Mouse (Mus musculus) embryonic fibroblast, embryonic 13.5 days (primary cell): ENCODE results near the gene Fam213a. TPM values are rescaled to one million over a fixed set of nuclear protein-coding genes. Genes with fewer than 3 reads are reported as not detected.

Experiments
- H3K27ac ChIP-seq: 2 replicates; pipeline ENCODE4 v1.5.1; 2012; ENCODE audit warnings: low read length, control low read depth, inconsistent platforms; ENCODE audit not compliant: insufficient read depth
- H3K4me1 ChIP-seq: 2 replicates; pipeline ENCODE4 v1.6.1; 2011; ENCODE audit warnings: low read length; ENCODE audit not compliant: control insufficient read depth, insufficient read depth
- H3K4me3 ChIP-seq: 2 replicates; pipeline ENCODE4 v1.5.1; 2011; ENCODE audit warnings: mild to moderate bottlenecking, control low read depth, low read length; ENCODE audit not compliant: insufficient read depth
- CTCF ChIP-seq: IDR thresholded peaks from 2 replicates; pipeline ENCODE4 v1.5.1; 2011; ENCODE audit warnings: mild to moderate bottlenecking, control low read depth, low read length, moderate library complexity, borderline replicate concordance; ENCODE audit not compliant: insufficient read depth
- POLR2A ChIP-seq: IDR thresholded peaks from 2 replicates; pipeline ENCODE4 v1.6.1; 2011; ENCODE audit warnings: low read depth, mild to moderate bottlenecking, control low read depth, low read length, moderate library complexity
- polyA plus RNA-seq: library from polyadenylated mRNA; stranded (reverse); fragments of >200 nt; gene quantifications from 2 replicates; pipeline ENCODE4 v1.2.4, GENCODE M21; 2011; ENCODE audit warnings: low read depth; ENCODE audit not compliant: missing spikeins, insufficient read length

The Fam213a gene
- polyA plus RNA-seq, 1 experiment = 11.3 TPM

- Histone ChIP-seq H3K27ac (no peak overlapping the region), H3K4me1 (peaks cover 9% of the 10 kb centered on the region; the same call in 1 of the 2 replicates), H3K4me3 (no peak overlapping the region)
- no peak for TF ChIP-seq CTCF
- no peak for TF ChIP-seq POLR2A
These were observed 48.7 kb downstream of the Fam213a start for GRCm38 (mm10) chr14:40964881-40965280.

DNA sequence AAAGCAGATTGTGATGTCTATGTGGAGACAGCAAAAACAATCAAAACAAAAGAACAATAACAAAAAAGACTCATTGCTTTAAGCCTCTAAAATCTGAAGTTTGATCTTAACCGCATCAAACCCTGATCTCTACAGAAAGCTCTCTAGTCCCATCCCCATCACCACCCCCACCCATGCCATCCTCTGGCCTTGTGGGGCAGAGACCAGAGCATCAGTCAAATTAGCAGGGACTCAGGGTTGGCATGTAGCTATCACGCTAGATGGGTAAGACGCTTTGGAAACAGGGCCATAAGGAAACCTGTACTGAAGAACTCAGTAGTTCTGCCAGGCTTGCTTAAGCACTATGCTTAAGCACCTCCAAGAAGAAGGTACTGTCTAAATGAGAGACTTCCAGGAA is 49.4 kb downstream of the Fam213a start:
- H3K4me3 ChIP-seq = no peak overlapping the region
- TF ChIP-seq POLR2A = no peak
- no peak for TF ChIP-seq CTCF
- H3K4me1 ChIP-seq = peaks cover 11% of the 10 kb centered on the region
- H3K27ac ChIP-seq = no peak overlapping the region

DNA sequence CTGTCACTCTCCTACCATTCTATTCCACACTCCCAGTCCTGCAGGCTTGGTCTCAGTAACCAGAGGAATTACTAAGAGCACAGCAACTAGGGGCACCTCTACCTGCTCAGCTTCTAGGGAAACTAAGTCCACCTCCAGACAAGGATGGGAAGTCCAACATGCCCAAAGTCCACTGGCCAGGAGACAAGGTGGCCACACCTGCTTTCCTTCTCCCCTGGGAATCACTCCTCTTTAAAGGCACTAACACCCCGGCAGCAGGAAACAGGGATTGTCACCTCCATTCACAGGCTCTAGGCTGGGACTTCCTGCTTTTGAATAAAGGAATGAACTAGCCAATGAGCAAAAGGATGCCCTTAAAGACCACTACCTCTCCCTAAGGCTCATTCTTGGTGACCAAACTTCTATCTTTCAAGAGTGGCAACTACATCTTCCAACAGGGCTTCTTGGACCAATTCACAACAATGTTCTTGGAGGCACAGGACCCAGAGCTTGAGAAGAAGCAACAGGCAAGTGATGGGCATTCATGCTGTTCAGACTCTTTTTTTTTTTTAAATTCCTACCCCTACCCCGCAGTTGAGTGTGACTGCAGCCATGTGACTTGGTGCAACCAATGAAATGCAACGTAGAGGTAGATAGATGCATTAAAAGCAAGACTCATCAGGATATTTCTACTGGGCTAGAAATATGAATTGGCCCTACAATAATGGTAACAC is 49.9 kb downstream of the Fam213a start:
- H3K4me3 ChIP-seq = no peak overlapping the region
- no peak for TF ChIP-seq CTCF
- TF ChIP-seq POLR2A = no peak
- peaks cover 14% of the 10 kb centered on the region for H3K4me1 ChIP-seq
- no peak overlapping the region for H3K27ac ChIP-seq

DNA sequence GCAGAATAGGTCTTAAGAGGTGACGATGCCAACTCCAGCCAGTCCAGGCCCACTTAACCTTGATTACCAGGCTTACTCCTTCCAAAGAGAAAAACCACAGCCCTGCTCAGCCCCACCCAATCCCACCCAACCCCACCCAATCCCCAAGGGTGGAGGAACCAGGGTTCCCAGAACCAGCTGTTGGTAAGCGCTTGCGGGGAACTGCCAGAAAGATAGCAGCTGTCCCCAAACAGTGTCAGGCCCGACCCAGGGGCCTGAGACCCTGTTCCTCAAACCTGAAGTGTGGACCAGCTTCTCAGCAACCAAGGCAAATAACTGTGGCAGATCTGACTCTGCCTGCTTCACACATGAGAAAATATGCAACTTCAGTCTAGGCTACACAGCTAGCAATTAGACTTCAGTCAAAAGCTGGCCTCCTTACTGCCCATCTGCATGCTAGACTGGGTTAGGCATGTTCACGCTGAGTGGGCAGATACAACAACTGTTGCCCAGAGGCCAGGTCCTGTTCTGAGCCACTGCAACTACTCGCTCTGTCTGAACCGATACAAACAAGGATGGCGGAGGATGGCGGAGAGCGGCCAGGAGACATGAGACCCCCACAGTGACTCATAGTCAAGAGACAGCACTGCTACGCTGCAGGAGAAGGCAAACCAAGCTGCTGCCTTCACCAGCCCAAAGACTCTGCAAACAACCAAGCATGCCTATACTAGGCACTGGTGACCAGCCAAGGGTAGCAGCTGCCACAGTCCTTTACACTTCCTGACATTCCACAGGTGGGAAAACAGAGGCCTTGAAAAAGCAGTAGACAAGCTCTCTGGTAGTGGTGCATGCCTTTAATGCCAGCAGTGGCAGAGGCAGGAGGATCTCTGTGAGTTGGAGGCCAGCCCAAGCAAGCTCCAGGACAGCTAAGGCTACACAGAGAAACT is 51.0 kb downstream of the Fam213a start:
- Histone ChIP-seq H3K4me1 (peaks cover 20% of the 10 kb centered on the region), H3K4me3 (no peak overlapping the region), H3K27ac (no peak overlapping the region)
- TF ChIP-seq CTCF (no peak), POLR2A (no peak)

- peaks cover 33% of the 10 kb centered on the region for H3K4me1 ChIP-seq
- TF ChIP-seq CTCF (no peak), POLR2A (no peak)
- H3K4me3 ChIP-seq = no peak overlapping the region
- no peak overlapping the region for H3K27ac ChIP-seq
These were observed 53.4 kb downstream of the Fam213a start for GRCm38 (mm10) chr14:40960237-40960636.

DNA sequence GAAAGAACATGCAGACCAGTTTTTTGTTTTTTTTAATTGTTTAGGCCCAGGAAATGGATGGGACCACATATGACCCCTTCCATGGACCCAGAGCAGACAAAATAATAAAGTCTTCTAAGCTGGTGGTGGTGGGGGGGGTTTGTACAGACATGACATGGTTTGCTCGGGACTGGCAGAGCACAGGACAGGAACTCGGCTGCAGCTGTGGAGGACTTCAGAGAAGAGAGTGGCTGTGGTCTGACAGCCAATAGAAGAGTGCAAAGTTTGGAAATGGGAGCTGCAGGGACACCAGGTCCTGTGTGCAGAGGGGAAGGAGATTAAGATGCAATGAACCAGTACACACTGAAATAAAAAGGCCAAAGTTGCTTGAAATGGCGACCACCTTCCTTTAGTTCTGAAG is 54.0 kb downstream of the Fam213a start:
- Histone ChIP-seq H3K4me3 (no peak overlapping the region), H3K27ac (no peak overlapping the region), H3K4me1 (peaks cover 33% of the 10 kb centered on the region)
- TF ChIP-seq CTCF = no peak
- TF ChIP-seq POLR2A = no peak

- Histone ChIP-seq H3K27ac (no peak overlapping the region), H3K4me1 (peaks cover 33% of the 10 kb centered on the region), H3K4me3 (no peak overlapping the region)
- TF ChIP-seq CTCF (no peak), POLR2A (no peak)
These were observed 54.6 kb downstream of the Fam213a start for GRCm38 (mm10) chr14:40958986-40959381.

DNA sequence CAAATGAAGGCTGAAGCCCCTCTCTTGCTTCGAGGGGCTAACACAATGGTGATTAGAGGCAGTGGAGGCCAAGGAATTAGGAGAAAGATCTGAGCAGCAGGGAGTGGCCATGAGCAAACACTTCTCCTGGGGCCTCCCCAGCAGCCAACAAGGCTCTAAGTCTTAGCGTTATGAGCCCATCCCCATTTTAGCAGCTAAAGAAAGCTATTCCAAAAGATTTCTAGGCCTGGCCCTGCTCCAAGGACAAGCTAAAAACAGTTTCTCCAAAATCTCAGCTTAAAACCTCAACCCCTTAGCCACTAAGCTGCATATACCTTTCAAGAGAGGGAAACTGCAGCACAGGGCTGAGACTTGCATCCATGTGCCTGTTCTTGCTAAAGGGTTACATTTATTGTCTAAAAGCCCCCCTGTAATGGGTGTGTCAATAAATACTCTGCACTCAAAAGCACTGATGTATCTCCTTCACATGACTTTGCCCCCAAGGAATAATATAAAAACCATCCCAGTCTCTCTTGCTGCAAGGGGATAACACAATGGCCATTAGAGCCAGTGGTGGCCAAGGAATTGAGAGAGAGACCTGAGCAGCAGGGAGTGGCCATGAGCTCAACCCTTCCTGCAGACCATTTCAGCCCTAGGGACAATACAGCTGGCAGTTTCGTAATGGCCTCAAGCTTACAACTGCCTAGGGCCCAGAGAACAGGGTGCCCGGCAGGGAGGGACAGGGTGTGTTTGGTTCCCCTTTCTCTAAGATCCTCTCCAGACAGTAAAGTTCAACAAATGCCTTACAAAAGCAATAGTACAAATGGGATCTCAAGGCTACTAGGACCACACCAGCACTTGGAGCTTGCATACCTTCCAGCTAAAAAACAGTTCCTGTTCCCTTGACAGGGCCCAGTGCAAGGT is 55.3 kb downstream of the Fam213a start:
- peak overlapping the region; percentile 30 for H3K27ac ChIP-seq
- TF ChIP-seq POLR2A (no peak), CTCF (no peak)
- peaks cover 33% of the 10 kb centered on the region for H3K4me1 ChIP-seq
- H3K4me3 ChIP-seq = no peak overlapping the region

GRCm38 (mm10) chr14:40957607-40958006 is 56.0 kb downstream of the Fam213a start:
- TF ChIP-seq POLR2A (no peak), CTCF (no peak)

More at GRCm38 (mm10) chr14:40957607-40958006, 56.0 kb downstream of the Fam213a start:
- Histone ChIP-seq H3K4me1 (peaks cover 33% of the 10 kb centered on the region), H3K27ac (peak overlapping the region; percentile 30; the same call in 1 of the 2 replicates), H3K4me3 (no peak overlapping the region)
